Mouse (Mus musculus) embryonic fibroblast, embryonic 13.5 days (primary cell): Measurements from ENCODE around the gene Slc2a12. TPM values are rescaled to one million over a fixed set of nuclear protein-coding genes. Genes with fewer than 3 reads are reported as not detected.

ENCODE experiments used
- H3K27ac ChIP-seq: 2 replicates; pipeline ENCODE4 v1.5.1; 2012; ENCODE audit warnings: low read length, control low read depth, inconsistent platforms; ENCODE audit not compliant: insufficient read depth
- H3K4me1 ChIP-seq: 2 replicates; pipeline ENCODE4 v1.6.1; 2011; ENCODE audit warnings: low read length; ENCODE audit not compliant: control insufficient read depth, insufficient read depth
- H3K4me3 ChIP-seq: 2 replicates; pipeline ENCODE4 v1.5.1; 2011; ENCODE audit warnings: mild to moderate bottlenecking, control low read depth, low read length; ENCODE audit not compliant: insufficient read depth
- CTCF ChIP-seq: IDR thresholded peaks from 2 replicates; pipeline ENCODE4 v1.5.1; 2011; ENCODE audit warnings: mild to moderate bottlenecking, control low read depth, low read length, moderate library complexity, borderline replicate concordance; ENCODE audit not compliant: insufficient read depth
- POLR2A ChIP-seq: IDR thresholded peaks from 2 replicates; pipeline ENCODE4 v1.6.1; 2011; ENCODE audit warnings: low read depth, mild to moderate bottlenecking, control low read depth, low read length, moderate library complexity
- polyA plus RNA-seq: library from polyadenylated mRNA; stranded (reverse); fragments of >200 nt; gene quantifications from 2 replicates; pipeline ENCODE4 v1.2.4, GENCODE M21; 2011; ENCODE audit warnings: low read depth; ENCODE audit not compliant: missing spikeins, insufficient read length

Gene Slc2a12
- polyA plus RNA-seq, 1 experiment = 1.5 TPM

DNA sequence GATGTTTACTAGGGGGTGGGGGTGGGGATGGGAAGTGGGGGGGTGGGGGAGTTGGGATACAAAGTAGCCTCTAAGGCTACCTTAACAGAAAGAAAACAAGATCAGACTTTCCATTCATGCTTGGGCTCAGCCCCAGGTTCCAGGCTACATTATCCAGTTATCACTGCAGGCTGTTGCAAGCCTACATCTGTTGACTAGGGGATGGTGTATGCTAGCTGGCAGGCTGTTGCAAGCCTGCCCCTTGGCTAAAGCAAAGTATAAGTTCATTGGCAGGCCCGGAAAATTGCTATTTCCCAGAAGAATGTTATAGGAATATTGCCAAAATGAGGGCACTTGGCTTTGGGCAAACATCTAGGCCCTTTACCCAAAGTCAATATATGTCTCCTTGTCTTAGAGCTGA is 16.0 kb upstream of the Slc2a12 start:
- Histone ChIP-seq H3K4me1 (no peaks in the 10 kb centered on the region), H3K27ac (no peak overlapping the region), H3K4me3 (no peak overlapping the region)
- TF ChIP-seq POLR2A (no peak), CTCF (no peak)

- no peak for TF ChIP-seq CTCF
- TF ChIP-seq POLR2A = no peak
Observed at GRCm38 (mm10) chr10:22631103-22631502, 13.7 kb upstream of the Slc2a12 start.

GRCm38 (mm10) chr10:22631528-22631927 is 13.3 kb upstream of the Slc2a12 start:
- no peak for TF ChIP-seq POLR2A
- no peak for TF ChIP-seq CTCF
- no peaks in the 10 kb centered on the region for H3K4me1 ChIP-seq
- no peak overlapping the region for H3K27ac ChIP-seq
- no peak overlapping the region for H3K4me3 ChIP-seq

More at GRCm38 (mm10) chr10:22631103-22631502, 13.7 kb upstream of the Slc2a12 start:
- H3K27ac ChIP-seq = no peak overlapping the region
- no peaks in the 10 kb centered on the region for H3K4me1 ChIP-seq
- no peak overlapping the region for H3K4me3 ChIP-seq

GRCm38 (mm10) chr10:22631956-22632355 is 12.9 kb upstream of the Slc2a12 start:
- TF ChIP-seq CTCF = no peak
- TF ChIP-seq POLR2A = no peak
- no peak overlapping the region for H3K4me3 ChIP-seq
- no peak overlapping the region for H3K27ac ChIP-seq
- H3K4me1 ChIP-seq = no peaks in the 10 kb centered on the region

GRCm38 (mm10) chr10:22633406-22634306 is 11.2 kb upstream of the Slc2a12 start:
- TF ChIP-seq CTCF (no peak), POLR2A (no peak)
- no peak overlapping the region for H3K27ac ChIP-seq
- H3K4me3 ChIP-seq = no peak overlapping the region
- H3K4me1 ChIP-seq = no peaks in the 10 kb centered on the region

GRCm38 (mm10) chr10:22637241-22637640 is 7.6 kb upstream of the Slc2a12 start:
- no peak overlapping the region for H3K4me3 ChIP-seq
- H3K27ac ChIP-seq = no peak overlapping the region
- no peaks in the 10 kb centered on the region for H3K4me1 ChIP-seq
- no peak for TF ChIP-seq POLR2A

DNA sequence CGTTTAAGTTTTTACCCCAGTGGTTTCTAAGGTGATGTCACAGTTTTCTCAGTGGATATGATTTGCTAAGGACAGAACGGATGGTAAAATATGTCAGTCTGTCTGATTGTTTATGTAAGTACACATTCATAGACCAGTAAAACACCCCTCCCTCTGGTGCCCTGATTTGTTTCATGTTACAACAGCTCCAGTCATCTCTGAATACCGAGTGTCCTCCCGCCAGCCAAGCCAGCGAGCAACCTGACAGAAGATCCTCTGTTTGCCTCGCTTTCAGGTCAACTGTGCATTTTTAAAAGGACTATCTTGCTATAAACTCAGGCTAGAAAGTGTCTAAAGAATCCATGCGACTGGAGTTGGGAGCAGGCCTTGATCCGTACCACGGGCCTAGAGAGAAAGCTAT is 640 bp upstream of the Slc2a12 start:
- H3K4me3 ChIP-seq = no peak overlapping the region
- no peak for TF ChIP-seq CTCF
- TF ChIP-seq POLR2A = no peak
- no peaks in the 10 kb centered on the region for H3K4me1 ChIP-seq
- no peak overlapping the region for H3K27ac ChIP-seq

- Histone ChIP-seq H3K27ac (no peak overlapping the region), H3K4me3 (no peak overlapping the region), H3K4me1 (no peaks in the 10 kb centered on the region)
- TF ChIP-seq POLR2A (no peak), CTCF (no peak)
Observed at GRCm38 (mm10) chr10:22648702-22649101, 3.9 kb downstream of the Slc2a12 start.

GRCm38 (mm10) chr10:22653820-22654219 is 9.0 kb downstream of the Slc2a12 start:
- Histone ChIP-seq H3K27ac (no peak overlapping the region), H3K4me3 (no peak overlapping the region), H3K4me1 (no peaks in the 10 kb centered on the region)
- no peak for TF ChIP-seq POLR2A
- no peak for TF ChIP-seq CTCF

- H3K4me3 ChIP-seq = no peak overlapping the region
- no peak overlapping the region for H3K27ac ChIP-seq
- no peak for TF ChIP-seq CTCF
- no peak for TF ChIP-seq POLR2A
- H3K4me1 ChIP-seq = no peaks in the 10 kb centered on the region
Observed at GRCm38 (mm10) chr10:22658534-22659385, 13.9 kb downstream of the Slc2a12 start.
